Mouse (Mus musculus) kidney, postnatal 0 days (tissue): ENCODE data around the gene Olfr145. TPM values are rescaled to one million over a fixed set of nuclear protein-coding genes. Genes with fewer than 3 reads are reported as not detected.

ENCODE experiments used
- ATAC-seq: fragments of 200-750 bp; cut with Nextera tagmentation; replicated peaks from 2 replicates; pipeline ENCODE4 v1.8.0; 2017; ENCODE audit warnings: low read depth, moderate number of reproducible peaks, moderate TSS enrichment, moderate library complexity; ENCODE audit not compliant: low FRiP score
- DNase-seq: peaks from one replicate; pipeline ENCODE4 v3.0.0-alpha.2; 2016; ENCODE audit warnings: low spot score
- H3K27ac ChIP-seq: fragments of 300-500 bp; sonication (generic); 2 replicates; pipeline ENCODE4 v1.5.1; 2014; ENCODE audit warnings: mild to moderate bottlenecking
- H3K27me3 ChIP-seq: fragments of 300-500 bp; sonication (generic); 2 replicates; pipeline ENCODE4 v1.6.1; 2014; ENCODE audit warnings: low read length, mixed read lengths; ENCODE audit not compliant: insufficient read depth
- H3K36me3 ChIP-seq: fragments of 300-500 bp; sonication (generic); 2 replicates; pipeline ENCODE4 v1.6.1; 2014; ENCODE audit warnings: low read length, mixed read lengths; ENCODE audit not compliant: insufficient read depth
- H3K4me1 ChIP-seq: fragments of 300-500 bp; sonication (generic); replicated peaks from 2 replicates; pipeline ENCODE4 v1.6.1; 2014; ENCODE audit warnings: antibody characterized with exemption, low read length, mixed read lengths; ENCODE audit not compliant: insufficient read depth
- H3K4me2 ChIP-seq: fragments of 300-500 bp; sonication (generic); 2 replicates; pipeline ENCODE4 v1.6.1; 2014; ENCODE audit warnings: mild to moderate bottlenecking, low read length, moderate library complexity, mixed read lengths
- H3K4me3 ChIP-seq: fragments of 300-500 bp; sonication (generic); replicated peaks from 2 replicates; pipeline ENCODE4 v1.5.1; 2014; ENCODE audit warnings: low read depth, low read length
- H3K9ac ChIP-seq: fragments of 300-500 bp; sonication (generic); 2 replicates; pipeline ENCODE4 v1.6.1; 2014; ENCODE audit warnings: low read depth, low read length
- H3K9me3 ChIP-seq: fragments of 300-500 bp; sonication (generic); replicated peaks from 2 replicates; pipeline ENCODE4 v1.6.1; 2016; ENCODE audit warnings: low read length, inconsistent platforms, mixed read lengths
- CTCF ChIP-seq: IDR thresholded peaks from 2 replicates; pipeline ENCODE4 v1.5.1; 2016; ENCODE audit warnings: antibody characterized with exemption, low read depth, mild to moderate bottlenecking, moderate library complexity
- WGBS: fragments of 180-500 bp; shearing (Covaris S2); extraction: QIAGEN DNeasy Blood & Tissue Kit; methylation state at CpG from one replicate; pipeline ENCODE4 v1.1.7; 2014; 5-methylcytosine and 5-hydroxymethylcytosine counted together
- polyA plus RNA-seq: library from polyadenylated mRNA; unstranded; fragments of >200 nt; fragmentation: Nextera tagmentation; extraction: Ambion mirVana; gene quantifications from 2 replicates; pipeline ENCODE4 v1.2.1, GENCODE M21; 2015

Gene Olfr145
- polyA plus RNA-seq, result not detected in 2 replicates

- Histone ChIP-seq H3K4me1 (no peaks in the 10 kb centered on the region), H3K4me3 (no peak within 1 kb of the TSS), H3K9me3 (no peaks in the 10 kb centered on the region), H3K9ac (no peak within 1 kb of the TSS), H3K4me2 (no peak within 1 kb of the TSS), H3K36me3 (no peaks in the 10 kb centered on the region), H3K27me3 (no peaks in the 10 kb centered on the region), H3K27ac (no peak within 1 kb of the TSS)
- ATAC-seq (no peak), DNase-seq (no peak)
- TF ChIP-seq CTCF, result no peak
- WGBS, result 71% methylated on average over 2 of the region's 2 CpGs
Observed at GRCm38 (mm10) chr9:37896661-37897060, at the start of gene Olfr145. Gene Olfr145, plus strand, starts transcription at chr9:37896724.

DNA sequence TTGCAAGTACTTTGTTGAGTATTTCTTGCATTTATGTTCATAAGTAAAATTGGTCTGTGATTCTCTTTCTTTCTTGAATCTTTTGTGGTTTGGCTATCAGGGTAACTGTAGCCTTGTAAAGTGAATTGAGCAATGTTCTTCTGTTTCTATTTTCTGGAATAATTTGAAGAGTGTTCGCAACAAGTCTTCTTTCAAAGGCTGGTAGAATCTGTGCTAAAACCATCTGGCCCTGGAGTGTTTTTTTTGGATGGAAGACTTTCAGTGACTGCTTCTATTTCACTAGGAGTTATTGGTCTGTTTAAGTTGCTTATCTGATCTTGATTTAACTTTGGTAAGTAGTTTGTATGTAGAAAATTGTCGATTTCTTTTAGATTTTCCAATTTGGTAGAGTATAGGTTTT, 47.3 kb upstream of the Olfr145 start:
- ATAC-seq (no peak), DNase-seq (no peak)
- Histone ChIP-seq H3K4me2 (no peak overlapping the region), H3K9ac (no peak overlapping the region), H3K4me3 (no peak overlapping the region), H3K27me3 (no peaks in the 10 kb centered on the region), H3K27ac (no peak overlapping the region), H3K4me1 (no peaks in the 10 kb centered on the region), H3K36me3 (no peaks in the 10 kb centered on the region), H3K9me3 (no peaks in the 10 kb centered on the region)
- 83% methylated on average over 2 of the region's 2 CpGs for WGBS
- no peak for TF ChIP-seq CTCF

- ATAC-seq, result no peak
- no peak for TF ChIP-seq CTCF
- DNase-seq, result no peak
- Histone ChIP-seq H3K9ac (no peak within 1 kb of the TSS), H3K4me2 (no peak within 1 kb of the TSS), H3K36me3 (no peaks in the 10 kb centered on the region), H3K27ac (no peak within 1 kb of the TSS), H3K4me1 (no peaks in the 10 kb centered on the region), H3K4me3 (no peak within 1 kb of the TSS), H3K9me3 (no peaks in the 10 kb centered on the region), H3K27me3 (no peaks in the 10 kb centered on the region)
- WGBS, result 77% methylated on average over 4 of the region's 4 CpGs
Observed at GRCm38 (mm10) chr9:37853969-37854368, 42.6 kb upstream of the Olfr145 start, which contains the start of gene Olfr877. Gene Olfr877, plus strand, starts transcription at chr9:37854269.

GRCm38 (mm10) chr9:37863325-37863724, 33.2 kb upstream of the Olfr145 start:
- no peak for TF ChIP-seq CTCF
- Histone ChIP-seq H3K4me1 (no peaks in the 10 kb centered on the region), H3K36me3 (no peaks in the 10 kb centered on the region), H3K4me2 (no peak overlapping the region), H3K9ac (no peak overlapping the region), H3K27ac (no peak overlapping the region), H3K9me3 (no peaks in the 10 kb centered on the region), H3K4me3 (no peak overlapping the region), H3K27me3 (no peaks in the 10 kb centered on the region)
- no peak for ATAC-seq
- no peak for DNase-seq
- 74% methylated on average over 1 of the region's 1 CpGs for WGBS

DNA sequence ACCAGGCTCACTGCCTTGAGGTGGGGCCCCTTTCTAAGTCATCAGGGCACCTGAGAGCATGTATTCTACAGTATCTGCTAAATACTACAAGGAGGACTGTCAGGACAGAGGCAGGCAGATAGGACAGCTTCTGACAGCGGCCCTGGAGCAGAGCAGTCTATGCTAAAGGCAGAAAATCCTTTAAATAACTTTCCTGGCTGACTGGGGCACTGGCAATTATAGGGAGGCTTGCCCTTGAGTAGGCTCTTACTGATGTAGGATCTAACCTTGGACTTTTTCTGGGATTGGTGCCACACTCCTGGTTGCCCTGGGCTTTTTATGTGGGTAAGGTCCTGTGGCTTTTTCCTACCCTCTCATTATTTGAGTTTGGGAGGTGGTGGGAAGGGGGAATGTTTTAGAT, 26.3 kb upstream of the Olfr145 start:
- Histone ChIP-seq H3K27me3 (no peaks in the 10 kb centered on the region), H3K36me3 (no peaks in the 10 kb centered on the region), H3K9ac (no peak overlapping the region), H3K4me2 (no peak overlapping the region), H3K9me3 (no peaks in the 10 kb centered on the region), H3K27ac (no peak overlapping the region), H3K4me1 (no peaks in the 10 kb centered on the region), H3K4me3 (no peak overlapping the region)
- 38% methylated on average over 1 of the region's 1 CpGs for WGBS
- TF ChIP-seq CTCF, result no peak
- ATAC-seq, result no peak
- no peak for DNase-seq

- TF ChIP-seq CTCF, result no peak
- Histone ChIP-seq H3K4me1 (no peaks in the 10 kb centered on the region), H3K36me3 (no peaks in the 10 kb centered on the region), H3K9me3 (no peaks in the 10 kb centered on the region), H3K27ac (no peak overlapping the region), H3K9ac (no peak overlapping the region), H3K4me3 (no peak overlapping the region), H3K4me2 (no peak overlapping the region), H3K27me3 (no peaks in the 10 kb centered on the region)
- WGBS, result 81% methylated on average over 1 of the region's 1 CpGs
- ATAC-seq, result no peak
- no peak for DNase-seq
Observed at GRCm38 (mm10) chr9:37871097-37871496, 25.4 kb upstream of the Olfr145 start.

GRCm38 (mm10) chr9:37871536-37871935, 25.0 kb upstream of the Olfr145 start:
- no peaks in the 10 kb centered on the region for H3K27me3 ChIP-seq
- H3K9me3 ChIP-seq, result no peaks in the 10 kb centered on the region
- ATAC-seq (no peak), DNase-seq (no peak)
- H3K27ac ChIP-seq, result no peak overlapping the region
- H3K36me3 ChIP-seq, result no peaks in the 10 kb centered on the region
- H3K4me3 ChIP-seq, result no peak overlapping the region
- 57% methylated on average over 1 of the region's 1 CpGs for WGBS
- no peaks in the 10 kb centered on the region for H3K4me1 ChIP-seq
- no peak overlapping the region for H3K9ac ChIP-seq
- no peak overlapping the region for H3K4me2 ChIP-seq
- TF ChIP-seq CTCF, result no peak
